Mouse (Mus musculus): ENCODE data around the gene Igf1.

The Igf1 gene

DNA sequence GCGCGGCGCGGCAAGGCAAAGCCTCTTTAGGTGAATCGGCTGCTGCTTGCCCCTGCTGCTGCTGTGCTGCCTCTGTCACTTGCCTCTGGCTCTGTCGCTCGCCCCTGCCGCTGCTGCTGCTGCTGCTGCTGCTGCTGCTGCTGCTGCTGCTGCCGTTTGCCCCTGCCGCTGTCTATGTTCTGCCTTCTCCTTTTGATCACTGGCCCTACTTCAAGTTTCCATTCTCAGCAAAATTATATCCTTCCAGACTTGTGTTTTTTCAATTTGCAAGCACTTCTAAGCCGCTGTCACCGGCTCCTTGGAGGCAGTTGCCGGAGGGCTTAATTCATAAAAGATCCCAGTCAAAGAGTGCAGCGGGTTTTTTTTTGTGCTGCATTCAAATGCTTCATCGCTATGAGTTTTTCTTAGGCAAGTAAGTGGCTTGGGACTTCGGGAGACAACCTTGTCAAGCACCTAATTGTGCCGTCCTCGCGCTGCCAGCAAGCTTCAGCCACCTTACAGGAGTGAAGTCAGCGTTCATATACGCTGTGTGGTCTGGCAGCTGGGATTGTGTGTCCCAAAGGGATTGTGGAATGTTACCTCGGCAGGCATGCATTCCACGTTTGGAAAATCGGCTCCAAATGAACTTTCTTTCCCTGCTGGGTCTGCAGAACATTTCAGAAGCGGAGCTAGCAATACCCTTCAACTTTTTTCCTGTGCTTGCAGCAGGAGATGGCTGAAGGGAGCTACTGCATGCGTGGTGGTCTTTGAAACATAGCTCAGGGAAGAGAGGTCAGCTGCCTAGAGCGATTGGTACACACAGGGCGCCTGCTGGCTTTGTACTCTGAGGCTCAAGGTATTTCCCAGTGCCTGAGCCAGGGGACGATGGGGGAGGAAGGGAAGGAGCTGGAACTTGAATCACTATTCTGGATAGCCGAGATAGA lies 2.4 kb downstream of the Igf1 start:
- no peak for DNase-seq (ENCODE audit: low spot score in 2 of 2)

DNA sequence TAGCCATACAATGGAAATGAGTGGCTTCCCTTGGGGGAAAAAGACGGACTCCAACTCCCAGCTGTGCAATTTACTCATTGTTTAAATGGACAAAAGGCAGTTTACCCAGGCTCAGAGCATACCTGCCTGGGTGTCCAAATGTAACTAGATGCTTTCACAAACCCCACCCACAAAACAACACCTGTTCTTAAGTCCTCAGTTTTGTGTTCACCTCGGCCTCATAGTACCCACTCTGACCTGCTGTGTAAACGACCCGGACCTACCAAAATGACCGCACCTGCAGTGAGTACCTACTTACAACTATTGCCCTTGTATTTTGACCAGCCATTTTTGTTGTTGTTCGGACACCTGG lies 3.0 kb downstream of the Igf1 start:
- DNase-seq (ENCODE audit: low spot score in 2 of 2): no peak

DNA sequence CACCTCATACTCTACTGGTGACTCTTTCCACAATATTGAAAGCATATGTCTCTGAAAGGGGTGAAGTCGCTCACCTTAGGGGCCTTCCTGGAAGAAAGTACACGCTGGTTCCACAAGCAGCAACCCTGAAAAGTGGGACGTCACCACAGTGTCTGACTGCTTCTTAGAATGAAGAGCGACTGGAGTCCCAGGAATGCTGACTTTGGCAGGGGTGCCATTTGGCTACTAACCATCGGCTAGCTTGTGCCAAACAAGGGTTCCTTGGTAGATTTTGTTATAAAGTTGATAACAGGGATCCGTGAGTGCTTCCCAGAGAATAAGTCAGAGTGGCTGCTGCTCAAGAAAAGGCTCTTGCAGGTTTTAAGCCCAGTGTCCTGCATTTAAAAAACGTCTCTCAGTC lies 4.8 kb downstream of the Igf1 start:
- no peak for DNase-seq (ENCODE audit: low spot score in 2 of 2)

DNA sequence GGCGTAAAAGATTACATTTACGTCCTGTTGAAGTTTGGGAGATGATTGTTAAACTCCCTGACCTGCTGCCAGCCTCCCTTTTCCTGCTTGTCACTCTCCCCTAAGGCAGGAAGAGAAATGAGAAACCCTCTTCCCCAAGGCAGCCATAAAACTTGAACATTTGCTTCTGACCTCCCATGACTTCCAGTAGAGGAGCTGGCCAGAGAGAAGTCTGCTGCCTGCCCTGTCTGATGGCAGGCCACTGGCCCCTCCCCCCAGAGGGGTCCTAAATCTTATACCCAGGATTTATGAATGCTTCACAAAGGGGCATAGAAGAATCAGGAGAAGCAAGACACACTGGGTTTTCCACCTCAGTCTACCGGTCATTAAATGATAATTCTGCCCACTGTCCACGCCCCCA lies 5.3 kb downstream of the Igf1 start:
- no peak for DNase-seq (ENCODE audit: low spot score in 2 of 2)

DNA sequence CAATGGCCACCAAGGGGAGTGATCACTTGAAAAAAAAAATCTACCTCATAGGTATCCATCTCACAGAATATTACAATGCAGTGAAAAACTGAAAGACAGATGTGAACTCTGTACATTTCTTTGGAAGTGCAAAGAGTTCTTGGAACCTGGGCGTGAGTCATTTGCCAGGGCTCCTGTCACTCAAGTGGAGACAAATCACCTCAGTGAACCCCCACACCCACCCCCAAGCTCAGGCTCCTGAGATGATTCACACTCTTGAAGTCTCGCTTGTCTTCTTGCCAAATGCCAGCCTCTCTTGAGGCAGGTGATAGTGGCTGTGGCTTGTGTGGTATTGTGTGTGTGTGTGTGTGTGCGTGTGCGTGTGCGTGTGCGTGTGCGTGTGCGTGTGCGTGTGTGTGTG lies 7.6 kb downstream of the Igf1 start:
- no peak for DNase-seq (ENCODE audit: low spot score in 2 of 2)

DNA sequence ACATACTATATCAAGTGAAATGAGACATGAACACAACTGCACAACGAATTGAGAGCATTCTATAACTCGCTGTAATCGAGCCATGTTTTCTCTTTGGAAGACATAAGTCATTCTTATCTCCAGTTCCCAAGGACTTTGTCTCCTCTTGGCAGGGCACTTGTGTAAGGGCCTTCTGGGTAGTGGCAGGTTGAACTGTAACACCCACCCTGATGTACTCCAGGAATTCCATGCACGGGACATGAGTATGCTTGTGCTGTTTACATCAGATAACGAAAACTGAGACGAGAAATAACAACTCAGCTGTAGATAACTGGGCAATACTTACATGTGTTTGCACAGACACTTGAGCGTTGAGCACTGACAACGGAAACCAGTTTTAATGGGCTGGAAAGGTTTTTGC lies 8.4 kb downstream of the Igf1 start:
- no peak for DNase-seq (ENCODE audit: low spot score in 2 of 2)

DNA sequence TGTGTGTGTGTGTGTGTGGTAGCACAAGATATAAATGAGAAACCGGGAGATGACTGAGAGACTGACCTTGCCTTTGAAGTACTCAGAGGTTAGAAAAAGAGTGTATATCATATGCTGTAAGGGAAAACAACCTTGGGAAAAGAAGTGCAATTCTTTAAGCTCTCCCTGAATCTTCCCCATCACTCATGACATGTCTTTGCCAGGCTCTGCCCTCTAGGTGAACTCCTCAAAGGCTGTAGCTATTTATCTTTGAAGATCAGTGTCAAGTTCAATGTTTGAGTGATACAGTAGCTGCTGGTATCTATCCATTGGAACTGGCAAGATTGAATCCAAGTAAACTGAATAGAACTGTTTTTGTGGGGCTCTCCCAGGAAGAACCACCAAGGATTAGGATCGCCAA lies 9.2 kb downstream of the Igf1 start:
- DNase-seq (ENCODE audit: low spot score in 2 of 2): no peak

DNA sequence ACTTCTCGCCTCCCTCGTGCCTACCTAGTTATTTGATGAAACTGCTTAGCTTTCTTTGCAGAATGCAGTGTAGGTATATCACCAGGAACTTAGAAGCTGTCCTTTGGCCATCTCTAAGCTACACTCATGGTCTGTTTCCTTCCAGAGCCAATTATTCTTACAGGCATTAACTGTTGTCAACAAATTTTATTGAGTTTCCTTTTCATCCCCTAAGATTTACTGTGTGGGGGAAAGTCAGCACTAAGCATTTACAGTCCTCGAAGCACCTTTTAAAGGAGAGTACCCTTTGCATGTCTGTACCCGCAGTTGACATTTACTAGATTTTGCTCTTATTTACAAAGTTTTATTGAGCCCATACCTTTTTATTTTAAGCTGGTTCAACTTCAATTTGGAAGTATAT lies 9.6 kb downstream of the Igf1 start:
- no peak for DNase-seq (ENCODE audit: low spot score in 2 of 2)

DNA sequence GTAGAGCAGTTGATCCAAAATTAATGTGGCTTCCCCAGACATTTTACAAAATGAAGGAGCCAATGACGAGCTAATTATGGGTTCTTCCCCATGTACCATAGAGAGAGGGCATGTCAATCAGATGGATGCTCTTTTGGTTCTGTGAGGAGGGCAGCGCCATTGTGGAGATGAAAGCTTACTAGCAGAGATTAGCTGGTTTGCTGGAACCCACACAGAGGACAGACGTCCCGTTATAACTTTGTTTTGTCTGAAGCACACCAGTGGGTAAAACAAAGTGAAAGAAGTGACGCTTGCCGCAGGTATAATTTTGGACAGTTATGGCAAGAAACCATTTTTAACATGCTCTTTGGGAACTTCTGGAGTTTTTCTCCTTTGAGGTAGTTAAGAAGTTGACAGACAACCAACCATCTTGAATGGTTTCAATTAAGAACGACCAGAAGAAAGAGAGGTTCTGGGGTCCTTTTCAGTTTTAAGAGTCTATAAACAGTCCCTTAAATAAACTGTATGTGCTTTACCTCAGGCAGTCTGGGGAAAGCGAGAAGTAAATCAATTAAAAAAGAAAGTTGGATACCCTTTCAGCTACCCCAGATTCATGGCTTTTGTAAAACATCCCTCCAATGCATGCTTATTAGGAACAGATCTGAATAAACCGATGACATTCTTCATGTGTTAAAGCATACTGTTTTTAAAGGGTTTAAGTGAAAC lies 10.4 kb downstream of the Igf1 start:
- no peak for DNase-seq (ENCODE audit: low spot score in 2 of 2)

DNA sequence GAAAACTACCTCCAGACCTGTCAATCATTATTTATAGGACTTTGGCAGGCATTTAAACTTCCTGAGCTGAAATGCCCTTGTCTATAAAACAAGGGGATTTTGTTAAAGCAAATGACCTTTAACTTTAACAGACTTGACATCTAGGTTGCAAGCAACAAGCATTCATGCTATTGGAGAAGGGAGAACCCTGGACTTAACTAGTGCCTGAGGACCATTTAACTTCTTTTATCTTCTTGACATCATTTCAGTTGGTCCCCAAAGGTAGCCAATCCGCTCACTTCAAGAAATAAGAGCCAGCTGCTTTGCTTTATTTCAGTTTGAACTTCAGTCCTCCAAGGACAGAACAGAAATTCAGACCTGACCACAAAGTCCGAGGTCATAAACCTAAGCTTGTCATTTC lies 11.1 kb downstream of the Igf1 start:
- no peak for DNase-seq (ENCODE audit: low spot score in 2 of 2)

DNA sequence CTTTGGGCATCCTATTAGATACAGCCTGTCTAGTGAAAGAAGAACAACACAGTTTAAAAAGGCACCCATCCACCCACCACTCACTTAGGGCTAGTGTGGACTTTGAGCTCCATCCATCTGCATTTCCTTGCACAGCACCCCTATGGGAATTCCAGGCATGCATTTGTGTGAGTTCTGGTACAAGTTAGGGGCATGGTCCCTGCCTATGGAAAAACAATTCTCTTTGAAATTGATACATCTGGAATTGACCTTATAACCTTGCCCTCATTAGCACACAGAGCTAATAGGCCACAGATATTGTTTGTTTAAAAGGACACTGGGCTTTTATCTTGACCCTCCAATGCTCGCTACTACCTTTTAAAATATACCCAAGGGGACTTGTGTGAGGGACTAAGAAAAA lies 11.6 kb downstream of the Igf1 start:
- DNase-seq (ENCODE audit: low spot score in 2 of 2): no peak

DNA sequence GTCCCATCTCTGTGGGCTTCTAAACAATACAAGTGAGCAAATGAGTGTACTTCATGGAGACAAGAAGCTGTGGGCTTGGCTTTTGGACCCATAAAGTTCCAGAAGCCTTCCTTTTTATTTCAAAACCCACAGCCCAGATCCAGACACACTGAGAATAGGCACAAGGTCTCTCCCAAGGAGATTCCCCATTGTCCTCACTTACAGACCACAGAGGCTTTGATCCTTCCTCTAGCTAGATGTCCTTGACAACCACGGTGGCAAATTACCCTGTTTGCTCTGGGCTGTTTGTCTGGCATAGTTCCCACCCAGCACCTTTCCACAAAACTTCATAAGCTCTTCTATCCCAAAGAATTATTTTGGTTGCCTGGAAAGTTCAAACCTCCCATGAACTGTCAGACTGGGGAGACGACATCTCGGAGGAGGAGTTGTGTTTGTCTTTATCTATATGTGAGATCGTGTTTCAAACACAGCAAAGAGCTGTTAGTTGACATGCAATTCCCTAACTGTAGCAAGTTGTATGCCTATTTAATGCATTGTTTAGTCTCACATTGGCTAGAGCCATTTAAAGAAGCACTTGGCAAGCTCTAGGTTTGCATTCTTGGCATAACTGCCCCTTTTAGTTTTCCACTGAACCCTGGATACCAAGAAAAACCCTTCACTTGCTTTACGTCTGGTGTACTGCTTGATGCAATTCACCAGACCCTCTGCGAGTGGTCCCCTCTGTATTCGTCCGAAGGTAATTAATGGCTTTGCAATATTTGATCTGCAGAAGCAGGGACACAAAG lies 14.0 kb downstream of the Igf1 start:
- DNase-seq (ENCODE audit: low spot score in 2 of 2): no peak

DNA sequence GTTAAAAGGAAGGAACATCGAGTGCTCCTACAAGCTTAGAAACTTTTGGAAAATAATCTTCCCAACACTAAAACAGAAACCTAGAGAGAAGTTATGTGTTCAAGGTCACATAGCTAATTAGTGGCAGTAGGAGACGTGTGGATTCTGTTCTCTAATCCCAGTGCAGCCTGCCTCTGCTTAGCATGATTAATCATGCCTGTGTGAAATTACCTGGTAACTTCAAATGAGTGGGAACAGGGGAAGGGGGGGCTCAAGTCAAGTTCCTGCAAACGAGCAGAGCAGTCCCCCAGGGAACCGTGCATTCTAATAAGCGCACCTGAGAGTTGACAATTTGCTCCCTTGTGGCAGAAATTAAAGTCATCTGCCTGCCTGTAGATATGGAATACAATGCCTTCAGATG lies 14.8 kb downstream of the Igf1 start:
- DNase-seq (ENCODE audit: low spot score in 2 of 2): no peak

DNA sequence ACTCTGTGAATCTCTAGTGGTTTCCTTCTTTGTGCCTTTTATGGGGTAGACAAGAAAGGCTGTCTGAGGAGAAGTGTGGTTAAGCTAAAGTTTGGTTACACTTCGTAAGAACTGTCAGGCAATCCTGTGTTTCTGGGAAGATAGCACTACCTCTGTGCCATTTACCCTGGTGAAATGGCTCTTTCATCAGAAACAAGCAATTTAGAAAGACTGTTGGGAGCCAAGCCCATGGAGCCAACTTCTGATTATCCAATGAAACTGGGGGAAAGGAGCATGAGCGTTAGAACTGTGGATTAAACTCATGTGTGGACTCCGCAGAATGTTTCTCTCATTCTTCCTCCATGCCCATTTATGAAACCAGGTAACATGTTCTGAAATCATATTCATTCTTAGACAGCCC lies 15.5 kb downstream of the Igf1 start:
- no peak for DNase-seq (ENCODE audit: low spot score in 2 of 2)

DNA sequence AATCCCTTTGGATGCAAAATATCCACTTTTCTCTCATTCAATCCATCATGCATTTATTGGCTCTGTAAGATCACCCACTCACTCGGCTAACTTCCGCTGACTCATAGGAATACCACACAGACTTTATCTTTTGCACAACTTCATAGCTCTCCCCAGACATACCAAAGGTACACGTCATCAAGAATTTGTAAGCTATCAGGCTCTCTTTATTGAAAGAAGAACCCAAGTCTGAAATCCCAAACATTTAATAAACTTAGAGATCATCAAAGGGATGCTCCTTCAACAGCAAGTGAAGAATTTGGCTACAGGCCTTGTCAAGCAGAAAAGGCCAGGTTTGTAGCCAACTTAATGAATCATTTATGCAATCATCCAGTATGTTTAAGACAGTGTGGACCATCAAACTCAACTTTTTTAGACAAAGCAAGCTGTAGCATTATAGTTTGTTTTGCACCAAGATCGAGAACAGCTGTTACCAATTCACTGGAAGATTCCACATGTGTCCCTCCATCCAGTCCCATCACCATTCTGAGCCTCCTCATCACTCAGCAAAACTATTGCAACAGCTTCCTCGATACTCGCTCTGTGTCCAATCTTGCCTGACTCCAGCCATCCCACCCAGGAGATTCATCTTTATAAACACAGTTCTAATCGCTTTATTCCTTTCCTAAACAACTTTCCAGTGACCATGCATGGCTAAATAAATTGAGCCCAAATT lies 22.2 kb downstream of the Igf1 start:
- DNase-seq (ENCODE audit: low spot score in 2 of 2): no peak

DNA sequence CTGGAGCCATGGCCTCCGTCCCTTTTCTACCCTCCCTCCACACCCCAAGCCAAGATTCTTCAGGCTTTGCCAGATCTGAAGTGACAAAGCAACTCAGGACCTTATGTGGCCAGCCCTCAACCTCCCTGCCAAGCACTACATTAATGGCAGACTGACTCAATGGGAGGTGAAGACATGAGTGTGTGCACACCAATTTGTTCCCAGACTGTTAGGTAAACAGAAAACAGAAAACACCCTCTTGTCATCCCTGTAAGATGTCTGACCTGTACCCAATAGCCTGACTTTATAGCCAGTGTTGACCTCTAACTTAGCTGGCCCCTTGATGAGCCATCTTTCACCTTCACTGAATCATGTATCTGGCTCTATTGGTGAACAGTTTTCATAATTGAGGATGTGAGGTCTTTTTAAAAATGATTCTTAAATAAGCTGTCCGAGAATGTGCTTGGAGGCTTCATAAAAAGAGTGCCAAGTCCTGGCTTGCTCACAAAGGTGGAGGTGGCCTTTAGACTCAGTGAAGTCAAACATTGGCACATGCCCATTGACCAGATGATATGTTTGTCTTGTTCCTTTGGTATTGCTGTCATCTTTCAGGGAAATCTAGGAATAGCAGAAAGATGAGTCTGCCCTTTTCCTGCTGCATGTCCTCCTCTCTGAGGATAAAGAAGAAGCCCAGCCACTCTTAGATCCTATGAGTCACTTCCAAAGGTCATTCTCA lies 27.4 kb downstream of the Igf1 start:
- no peak for DNase-seq (ENCODE audit: low spot score in 2 of 2)

DNA sequence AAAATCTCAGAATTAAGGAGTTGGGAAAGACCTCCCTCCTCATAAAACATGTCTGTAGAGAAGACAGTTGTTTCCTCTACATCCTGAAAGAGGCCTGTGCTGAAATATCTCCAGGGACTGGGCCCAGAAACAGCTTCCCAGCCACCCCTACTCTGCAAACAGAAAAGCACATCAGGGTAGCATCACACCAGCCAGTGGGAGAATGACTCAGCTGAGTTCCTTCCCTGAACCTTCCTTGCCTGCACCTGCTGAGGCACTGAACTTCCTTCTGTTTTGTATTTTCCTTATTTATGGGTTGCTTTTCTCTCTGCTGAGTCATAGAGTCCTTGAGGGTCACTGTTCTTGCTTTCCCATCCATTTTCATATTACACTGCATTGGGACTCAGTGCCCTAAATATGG lies 31.8 kb downstream of the Igf1 start:
- no peak for DNase-seq (ENCODE audit: low spot score in 2 of 2)

DNA sequence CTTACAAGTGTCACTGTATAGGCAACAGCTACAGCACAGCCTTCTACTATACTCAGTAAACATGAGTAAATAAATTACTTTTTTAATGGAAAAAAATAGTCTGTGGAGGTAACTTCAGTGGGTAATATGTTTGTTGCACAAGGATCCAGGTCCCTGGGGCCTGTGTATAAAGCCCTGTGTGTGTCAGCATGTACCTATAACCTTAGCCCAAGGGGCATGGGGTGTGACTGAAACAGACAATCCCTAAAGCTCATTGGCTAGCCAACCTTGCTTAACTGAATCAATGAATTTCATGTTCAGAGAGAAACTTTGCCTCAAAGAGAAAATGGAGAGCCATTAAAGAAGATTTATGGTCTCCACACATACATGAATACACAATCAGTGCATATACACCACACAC lies 34.2 kb downstream of the Igf1 start:
- no peak for DNase-seq (ENCODE audit: low spot score in 2 of 2)

DNA sequence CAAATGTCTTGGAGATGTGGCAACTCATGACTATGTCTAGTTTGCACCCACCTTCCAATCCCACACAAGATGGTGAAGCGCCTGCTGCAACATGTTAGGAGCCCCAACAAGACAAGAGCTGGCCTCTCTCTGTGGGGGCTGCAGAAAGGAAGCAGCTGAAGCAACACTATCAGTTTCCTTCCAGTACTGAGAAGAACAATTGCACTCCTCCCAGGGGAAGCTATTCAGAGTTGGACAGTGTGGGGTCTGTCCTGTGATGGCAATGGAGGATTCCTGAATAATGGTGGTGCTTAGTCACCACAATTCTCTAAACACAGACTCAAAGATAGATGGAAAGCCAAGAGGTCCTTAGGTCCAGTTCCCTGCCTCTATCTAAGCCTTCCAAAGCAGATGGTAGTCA lies 35.2 kb downstream of the Igf1 start:
- DNase-seq (ENCODE audit: low spot score in 2 of 2): no peak

DNA sequence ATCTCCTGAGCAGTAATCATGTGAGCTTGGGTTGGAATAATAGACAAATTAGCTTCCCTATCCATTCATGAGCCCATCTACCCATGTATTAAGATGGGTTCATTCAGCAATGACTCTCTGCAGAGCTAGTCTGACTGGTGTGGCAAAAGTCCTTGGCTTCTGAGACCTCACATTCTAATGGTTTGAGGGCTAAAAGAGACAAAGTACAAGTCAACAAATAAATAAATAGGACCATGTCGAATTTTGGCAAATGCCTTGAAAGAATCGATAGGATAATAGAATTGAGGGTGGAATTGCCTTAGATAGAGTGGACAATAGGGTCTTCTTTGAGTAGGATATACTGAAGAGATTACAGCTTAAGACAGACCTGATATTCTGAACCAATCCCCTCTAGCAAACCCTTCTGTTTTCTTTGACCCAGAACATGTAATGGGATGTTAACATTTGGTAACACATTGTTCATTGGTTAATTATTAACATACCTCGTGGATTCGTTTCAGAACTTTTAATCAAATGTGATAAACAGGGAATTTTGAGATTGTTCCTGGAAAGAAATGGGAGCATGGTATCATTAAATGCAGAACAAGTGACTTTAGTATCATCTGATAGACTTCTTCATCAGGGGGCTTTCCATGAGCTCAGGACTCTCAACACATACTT lies 36.5 kb downstream of the Igf1 start:
- no peak for DNase-seq (ENCODE audit: low spot score in 2 of 2)

DNA sequence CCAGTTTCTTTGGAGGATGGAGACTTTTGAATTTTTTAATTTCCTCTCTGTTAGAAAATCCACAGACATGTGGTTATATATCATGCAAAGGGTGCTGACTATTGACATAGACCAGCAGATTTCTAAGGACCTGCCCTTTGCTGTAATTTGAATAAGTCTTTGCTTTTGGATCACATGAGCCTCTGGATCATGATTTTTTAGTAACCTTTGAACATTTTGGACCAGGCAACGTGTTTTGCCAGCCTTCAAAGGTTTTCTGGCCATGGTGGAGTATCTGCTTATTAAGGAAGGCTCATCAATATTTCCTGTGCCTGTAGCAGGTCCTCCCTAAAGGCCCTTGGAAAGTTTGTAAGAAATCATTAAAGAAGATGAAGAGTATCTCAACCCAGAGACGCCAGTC lies 37.3 kb downstream of the Igf1 start:
- no peak for DNase-seq (ENCODE audit: low spot score in 2 of 2)
